Mouse (Mus musculus): ENCODE measurements around the gene Bcas2. TPM values are rescaled to one million over a fixed set of nuclear protein-coding genes. Genes with fewer than 3 reads are reported as not detected.
A peak's percentile ranks its signal among the peaks of the same experiment; 100 is the strongest.
"Not testable (repeated sequence)": the region's sequence is repeated elsewhere in the genome, so short reads cannot be mapped to it uniquely, and the experiment has no call there.

Bcas2 gene
- total and polyA plus RNA-seq, 3 experiments, result 16.8 to 56.0 (median 53.5) TPM

DNA sequence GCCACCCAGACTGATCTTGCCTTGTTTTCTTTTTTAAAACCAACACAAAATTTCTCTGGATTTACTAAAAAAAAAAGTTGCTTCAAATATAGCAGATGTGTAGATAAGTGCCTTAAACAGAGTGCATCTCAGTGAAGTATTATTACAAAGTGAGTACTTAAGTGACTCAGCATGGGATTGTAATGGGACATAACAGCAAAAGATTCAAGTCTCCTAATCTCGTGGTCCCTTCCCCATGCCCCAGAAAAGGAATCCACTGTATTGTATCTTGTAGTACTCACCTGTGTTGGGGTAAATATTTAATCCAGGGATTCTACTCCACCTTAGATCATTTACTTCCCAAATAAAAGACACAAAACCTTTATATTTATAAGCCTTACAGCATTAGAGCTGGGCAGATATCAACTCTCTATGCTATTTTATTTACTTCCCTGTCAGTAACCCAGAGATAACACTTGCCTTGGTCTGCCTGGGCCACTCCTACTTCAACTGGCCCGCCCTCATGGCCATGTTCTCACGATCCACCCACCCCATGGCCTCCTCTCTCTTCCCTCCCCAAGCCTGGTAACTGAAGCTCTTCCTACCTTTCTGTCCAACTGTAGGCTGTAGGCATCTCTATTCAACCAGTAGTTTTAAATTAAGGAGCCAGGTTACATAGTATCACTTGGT lies 12.1 kb upstream of the Bcas2 start:
- DNase-seq, result no peak

DNA sequence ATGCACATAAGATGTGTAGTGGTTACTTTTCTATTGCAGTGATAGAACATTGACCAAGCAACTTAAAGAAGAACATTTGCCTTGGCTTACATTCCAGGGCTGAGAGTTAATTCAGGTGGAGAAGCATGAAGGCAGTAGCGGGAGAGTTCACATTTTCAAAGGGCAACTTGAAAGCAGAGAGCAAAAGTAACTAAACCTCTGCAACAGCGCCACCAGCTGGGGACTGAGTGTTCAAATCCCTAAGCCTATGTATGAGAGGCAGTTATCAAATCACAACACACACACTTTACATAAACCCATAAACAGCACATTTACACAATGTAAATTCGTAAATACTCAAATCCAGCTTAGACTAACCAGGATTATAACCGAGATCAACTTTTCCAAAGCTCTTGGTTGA lies 1.7 kb upstream of the Bcas2 start:
- DNase-seq, result peak; percentile 71

DNA sequence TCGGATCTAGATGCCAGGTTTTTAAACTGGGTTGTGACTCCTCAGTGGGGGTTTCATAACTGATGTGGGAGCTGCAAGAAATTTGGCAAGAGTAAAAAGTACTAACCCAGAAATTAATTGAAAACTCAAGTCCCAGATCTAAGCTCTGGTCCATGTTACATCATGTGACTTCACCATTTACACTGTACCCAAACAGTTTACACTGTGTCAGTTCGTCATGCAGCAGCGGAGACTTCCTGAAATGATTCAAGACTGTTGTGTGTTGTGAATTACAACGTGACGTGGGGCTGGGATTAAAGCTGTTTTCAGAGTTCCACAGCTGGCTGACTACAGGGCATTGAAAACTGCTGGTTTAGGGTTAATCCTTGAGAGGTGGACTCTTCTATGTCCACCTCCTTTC lies 1.2 kb downstream of the Bcas2 start:
- DNase-seq, result no peak

DNA sequence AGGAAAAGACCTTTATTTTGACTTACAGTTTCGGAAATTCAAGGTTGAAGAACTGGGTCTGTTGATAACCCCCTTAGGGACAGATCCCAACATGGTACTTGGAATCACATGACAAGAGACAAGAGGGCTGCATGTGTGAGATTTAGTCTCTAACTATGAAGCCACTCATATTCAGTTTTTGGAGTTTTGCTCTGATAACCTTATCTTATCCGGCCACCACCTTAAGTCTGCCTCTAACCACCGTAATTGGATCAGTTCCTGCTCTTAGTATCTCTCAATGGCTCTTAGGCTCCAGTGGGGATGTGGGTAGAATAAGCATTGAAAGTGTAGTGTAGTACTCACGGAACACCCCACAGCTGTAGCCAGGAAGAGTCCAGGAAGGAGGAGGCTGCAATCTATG lies 5.3 kb downstream of the Bcas2 start:
- DNase-seq, result no peak

DNA sequence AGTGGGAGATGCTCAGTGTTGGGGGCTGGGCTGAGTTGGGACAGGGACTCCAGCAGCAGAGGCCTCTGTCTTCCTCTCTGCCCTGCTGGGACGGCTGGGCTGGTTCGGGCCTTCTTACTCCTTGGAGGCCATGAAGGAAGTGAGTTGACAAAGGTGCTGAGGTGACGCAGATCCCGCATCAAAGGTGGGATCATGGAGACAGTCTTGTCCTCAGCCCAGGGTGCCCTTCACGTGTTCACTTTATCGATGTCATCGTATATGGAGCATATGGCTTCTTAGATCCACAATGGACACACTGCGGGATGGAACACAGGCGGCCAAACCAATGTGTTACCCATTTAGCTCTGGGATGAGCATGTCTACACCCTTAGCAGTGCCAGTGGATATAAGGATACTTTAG lies 8.1 kb downstream of the Bcas2 start:
- DNase-seq, result no peak

DNA sequence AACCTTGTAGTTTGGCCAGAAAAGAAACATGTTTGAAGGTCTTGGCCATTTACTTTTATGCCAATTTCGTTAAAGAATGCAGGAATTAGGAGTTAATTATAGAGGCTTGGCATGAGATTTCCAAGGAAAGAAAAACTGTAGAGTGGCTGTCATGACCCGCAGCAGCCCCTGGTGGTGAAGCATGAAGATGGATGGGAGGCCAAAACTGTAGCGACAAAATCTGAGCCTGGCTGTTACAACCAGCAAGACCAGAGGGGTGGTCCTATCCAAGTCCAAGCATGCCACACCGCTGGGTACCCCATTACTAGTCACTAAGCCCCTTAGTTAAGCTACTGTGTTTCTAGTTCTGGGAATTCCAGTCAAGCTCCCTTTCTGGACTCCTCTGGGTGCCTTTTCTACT lies 9.7 kb downstream of the Bcas2 start:
- no peak for DNase-seq

DNA sequence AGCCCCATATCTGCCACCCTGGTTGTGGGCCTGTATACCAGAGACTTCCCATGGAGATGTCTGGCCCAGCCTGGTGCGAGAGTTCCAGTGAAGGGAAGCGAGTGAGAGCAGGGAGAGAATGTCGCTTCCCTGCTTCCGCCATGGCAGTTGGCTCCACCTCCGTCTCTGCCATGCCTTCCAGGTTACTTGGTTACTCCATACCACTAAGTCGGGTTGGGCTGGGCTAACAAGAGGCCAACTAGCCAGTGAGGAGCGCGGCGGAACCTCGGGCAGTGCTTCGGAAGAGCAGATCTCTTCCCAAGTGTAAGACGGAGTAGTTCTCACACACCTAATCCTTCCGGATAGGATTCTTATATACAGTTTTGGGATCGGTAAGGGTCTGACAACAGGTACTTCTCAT lies 11.4 kb downstream of the Bcas2 start:
- no peak for DNase-seq

DNA sequence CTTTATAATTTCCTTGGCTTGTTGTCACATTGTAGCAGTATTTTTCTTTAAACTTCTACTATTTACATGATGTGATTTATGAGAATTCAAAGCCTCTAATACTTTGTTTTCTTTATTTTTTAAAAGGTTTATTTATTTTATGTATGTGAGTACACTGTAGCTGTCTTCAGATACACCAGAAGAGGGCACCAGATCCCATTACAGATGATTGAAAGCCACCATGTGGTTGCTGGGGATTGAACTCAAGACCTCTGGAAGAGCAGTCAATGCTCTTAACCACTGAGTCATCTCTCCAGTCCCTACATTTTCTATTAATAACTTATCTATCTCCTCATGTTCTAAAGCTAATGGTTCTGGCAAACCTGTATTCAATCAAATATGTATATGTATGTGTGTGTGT lies 13.0 kb downstream of the Bcas2 start:
- DNase-seq, result not testable (repeated sequence)

DNA sequence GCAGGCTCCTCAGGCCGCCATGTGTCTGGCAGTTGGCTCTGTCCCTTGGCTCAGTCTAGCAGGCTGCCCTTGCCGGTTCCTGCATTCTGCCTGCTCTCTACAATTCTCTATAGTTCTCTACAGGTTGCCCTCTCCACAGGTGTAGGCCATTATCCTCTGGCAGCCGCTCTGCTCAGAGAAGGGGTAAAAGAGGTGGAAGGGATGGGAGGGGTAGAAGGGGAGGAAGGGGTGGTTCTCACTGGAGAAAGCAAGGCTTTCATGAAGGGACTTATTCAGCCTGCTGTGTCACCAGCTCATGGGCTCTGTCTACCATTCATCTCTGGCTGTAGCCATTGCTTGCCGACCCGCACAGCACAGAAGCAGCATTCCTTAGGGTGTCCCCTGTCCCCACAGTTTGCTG lies 17.0 kb downstream of the Bcas2 start:
- no peak for DNase-seq

DNA sequence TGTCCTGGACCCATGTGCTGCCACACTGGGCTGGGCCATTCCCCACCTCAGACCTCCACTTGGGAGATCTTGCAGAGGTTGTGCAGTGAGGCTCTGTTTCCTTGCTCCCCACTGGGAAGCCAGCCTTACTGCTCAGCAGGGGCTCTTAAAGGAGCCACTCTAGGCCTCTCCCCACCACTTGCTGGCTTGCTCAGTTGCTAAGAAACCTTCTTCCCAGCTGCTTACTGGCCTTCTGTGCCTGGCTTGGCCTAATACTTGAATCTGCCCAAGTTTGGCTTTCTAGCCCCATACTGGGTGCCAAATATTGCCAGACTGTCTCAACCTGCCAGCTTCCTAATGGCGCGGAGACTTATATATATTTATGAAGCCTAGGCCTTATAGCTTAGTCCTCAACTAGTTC lies 17.4 kb downstream of the Bcas2 start:
- DNase-seq, result no peak

DNA sequence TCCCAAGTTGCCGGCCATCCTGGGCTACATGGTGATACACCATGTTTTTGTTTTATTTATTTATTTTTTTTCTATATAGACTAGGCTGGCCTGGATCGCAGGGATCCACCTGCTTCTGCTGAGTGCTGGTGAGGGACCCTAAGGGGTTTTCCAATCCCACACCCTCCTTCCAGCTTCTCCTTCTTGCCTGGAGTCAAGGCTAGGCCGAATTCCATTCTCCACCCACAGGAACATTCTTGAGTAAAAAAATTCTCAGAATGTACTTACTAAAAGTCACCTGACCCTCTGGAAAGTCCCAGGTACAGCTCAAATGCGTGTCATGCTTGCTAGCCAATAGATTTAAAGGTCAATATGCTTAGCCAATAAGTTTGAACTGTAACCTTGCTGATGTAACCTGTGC lies 20.7 kb downstream of the Bcas2 start:
- no peak for DNase-seq

DNA sequence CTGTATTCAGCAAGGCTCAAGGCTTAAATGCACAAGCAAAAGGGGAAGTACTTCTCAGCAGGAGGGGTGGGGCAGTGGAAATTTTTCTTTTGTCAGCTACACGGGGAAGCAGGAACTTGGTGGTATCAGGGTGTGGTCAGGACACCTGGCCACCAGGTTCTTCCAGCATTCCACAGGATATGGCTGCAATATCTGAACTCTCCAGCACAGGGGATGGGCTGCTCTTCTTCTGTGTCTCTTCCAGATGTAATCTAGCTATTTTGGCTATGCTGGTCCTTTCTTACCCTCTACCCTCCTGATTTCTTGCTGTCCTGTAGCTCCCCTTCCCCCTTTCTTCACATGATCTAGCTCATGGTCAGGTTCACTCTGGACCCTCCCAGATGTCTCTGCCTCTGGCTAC lies 21.7 kb downstream of the Bcas2 start:
- DNase-seq, result no peak

DNA sequence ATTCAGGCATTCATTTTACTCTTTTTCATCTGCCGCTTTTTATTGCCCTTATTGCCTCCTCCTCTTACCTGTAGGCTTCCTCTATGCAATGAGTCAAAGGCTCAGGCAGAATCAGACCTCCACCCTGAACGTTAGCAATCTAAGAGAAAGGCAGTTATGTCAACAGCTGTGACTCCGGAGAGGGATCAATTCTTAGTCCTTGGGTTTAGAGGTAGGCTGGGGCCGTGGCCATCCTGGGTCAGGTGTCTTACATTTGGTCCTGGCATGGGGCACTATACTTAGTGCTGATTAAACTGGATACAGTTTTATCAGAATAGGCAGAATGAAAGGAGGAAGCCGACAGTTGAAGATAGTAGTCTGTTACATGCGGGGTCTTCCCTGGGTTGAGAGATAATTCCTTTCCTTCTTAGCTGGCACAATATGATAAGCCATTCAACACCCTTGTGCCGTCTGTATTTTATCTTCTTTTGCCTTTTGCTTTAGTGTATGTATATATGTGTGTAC lies 24.9 kb downstream of the Bcas2 start:
- no peak for DNase-seq

DNA sequence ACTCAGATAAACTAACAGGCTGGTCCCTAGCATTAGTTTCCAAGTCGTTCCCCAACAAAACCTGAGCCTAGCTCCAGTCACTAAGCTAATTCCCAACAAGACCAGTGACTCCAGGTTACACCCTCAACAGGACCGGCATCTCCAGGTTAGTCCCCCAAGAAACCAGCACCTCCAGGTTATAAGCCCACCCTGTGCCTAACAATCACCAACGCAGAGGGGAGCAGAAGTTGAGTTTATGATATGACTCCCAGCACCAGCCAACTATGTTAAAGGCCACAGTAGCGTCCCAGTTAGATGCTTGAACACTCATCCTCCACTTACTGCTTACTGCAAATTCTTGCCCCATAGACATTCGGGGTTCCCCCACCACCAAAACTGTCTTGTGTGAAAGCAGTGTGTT lies 27.9 kb downstream of the Bcas2 start:
- no peak for DNase-seq

DNA sequence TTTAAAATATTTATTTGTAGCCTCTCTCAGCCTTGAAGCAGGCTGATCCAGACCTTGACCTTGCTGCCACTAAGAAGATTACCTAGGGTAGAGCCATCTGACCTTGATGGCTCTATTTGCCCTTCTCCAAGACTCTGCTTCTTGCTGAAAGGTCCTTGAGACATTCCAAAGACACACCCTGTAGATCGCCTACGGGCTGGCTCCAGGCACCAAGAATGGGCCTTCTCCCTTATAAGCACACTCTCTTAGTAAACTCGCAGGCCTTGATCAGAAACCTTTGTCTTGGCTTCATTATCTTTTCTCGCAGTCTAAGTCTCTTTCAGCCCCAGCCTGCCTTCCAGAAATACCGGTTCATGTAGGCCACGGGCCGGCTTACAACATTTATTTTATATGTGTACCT lies 29.6 kb downstream of the Bcas2 start:
- not testable (repeated sequence) for DNase-seq

DNA sequence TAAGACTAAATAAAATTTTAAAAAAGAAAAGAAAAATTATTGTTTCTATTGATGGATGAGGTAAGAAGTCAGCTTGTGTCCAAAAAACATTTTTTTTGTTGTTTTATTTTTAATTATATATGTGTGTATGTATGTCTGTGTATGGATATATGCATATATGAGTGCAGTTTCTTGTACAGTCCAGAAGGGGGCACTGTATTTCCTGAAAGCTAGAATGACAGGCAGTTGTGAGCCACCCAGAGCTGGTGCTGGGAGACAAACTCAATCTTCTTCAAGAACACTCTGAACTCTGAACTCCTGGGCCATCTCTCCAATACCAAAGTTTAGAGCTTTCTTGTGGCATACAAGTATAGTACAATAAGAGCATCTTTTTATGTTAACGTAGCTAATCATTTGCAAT lies 32.1 kb downstream of the Bcas2 start:
- DNase-seq, result no peak

DNA sequence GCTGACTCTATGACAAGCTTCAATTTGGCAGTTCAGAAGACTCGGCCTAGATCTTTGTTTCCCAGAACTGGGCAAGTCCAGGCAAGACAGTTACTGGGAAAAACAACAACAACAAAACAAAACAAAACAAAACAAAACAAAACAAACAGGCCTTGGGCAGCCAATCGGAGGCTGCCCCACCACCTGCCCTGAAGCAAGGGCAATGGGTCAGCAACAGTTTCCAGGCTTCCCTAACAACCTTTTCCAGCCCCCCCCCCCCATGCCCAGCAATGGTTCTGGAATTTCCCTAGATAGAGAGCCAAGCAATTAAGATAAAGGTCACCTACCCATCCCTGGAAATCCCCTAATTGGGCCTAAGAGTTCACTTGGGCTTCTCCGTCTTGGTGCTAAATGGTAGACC lies 33.0 kb downstream of the Bcas2 start:
- DNase-seq, result no peak

DNA sequence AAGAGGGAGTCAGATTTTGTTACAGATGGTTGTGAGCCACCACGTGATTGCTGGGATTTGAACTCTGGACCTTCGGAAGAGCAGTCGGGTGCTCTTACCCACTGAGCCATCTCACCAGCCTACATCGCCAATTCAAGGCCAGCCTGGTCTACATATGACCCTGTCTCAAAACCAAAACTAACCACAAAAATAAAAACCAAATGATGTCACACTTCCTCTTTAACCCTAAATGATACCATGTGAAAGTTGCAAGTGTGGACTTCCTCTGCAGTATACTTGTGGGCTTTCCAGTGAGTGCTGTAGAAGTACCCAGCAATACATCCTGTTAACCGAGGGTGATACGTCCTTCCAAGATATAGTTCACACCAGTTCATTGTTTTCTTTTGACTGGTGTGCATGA lies 34.9 kb downstream of the Bcas2 start:
- no peak for DNase-seq

DNA sequence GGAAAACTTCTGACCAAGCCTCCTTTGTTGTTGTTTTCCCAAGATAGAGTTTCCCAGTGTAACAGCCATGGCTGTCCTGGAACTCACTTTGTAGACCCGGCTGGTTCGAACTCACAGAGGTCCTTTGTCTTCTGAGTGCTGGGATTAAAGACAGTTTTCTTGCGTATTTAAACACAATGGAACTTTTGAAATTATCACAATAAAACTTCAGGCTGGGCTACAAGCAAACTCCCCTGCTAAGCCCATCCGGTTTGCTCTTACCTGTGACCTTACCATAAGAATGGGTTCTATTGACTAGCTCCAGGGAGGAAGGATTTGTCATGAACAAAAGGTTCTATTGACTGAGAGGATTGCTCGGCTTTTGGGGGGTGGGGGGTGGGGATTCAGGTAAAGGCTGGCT lies 36.3 kb downstream of the Bcas2 start:
- no peak for DNase-seq

DNA sequence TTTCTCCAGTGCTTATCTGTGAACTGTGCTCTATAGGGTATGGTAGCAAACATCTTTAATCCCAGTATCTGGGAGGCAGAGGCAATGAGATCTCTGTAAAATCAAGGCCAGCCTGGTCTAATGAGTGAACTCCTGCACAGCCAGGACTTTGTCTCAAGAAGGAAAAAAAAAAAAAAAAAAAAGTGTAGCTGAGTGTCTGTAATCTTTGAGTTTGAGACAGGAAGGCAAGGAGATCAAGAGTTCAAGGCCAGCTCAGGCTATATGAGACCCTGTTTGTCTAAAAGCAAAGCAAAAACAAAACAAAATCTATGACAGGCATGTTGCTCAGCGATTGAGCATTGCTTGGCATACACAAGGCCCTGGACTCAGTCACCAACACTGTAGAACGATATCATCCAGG lies 36.8 kb downstream of the Bcas2 start:
- no peak for DNase-seq

DNA sequence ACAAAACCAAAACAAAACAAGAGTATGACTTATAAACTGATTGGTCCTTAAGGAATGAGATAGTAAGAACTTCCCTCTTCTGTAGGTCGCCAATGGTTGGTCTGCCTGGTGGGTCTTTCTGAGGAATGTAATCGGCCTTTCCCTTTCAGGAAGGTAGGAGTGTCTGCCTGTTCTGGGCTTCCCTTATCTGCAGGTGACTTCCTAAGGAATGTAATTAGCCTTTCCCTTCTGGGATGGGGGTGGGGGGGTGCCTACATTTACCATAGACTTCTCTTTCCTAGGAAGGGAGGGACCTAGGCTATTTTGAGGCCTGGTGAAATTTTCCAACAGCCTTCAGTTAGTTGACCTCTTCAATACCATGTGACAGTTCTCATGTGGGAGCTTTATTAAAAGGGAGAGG lies 39.6 kb downstream of the Bcas2 start:
- DNase-seq, result no peak

DNA sequence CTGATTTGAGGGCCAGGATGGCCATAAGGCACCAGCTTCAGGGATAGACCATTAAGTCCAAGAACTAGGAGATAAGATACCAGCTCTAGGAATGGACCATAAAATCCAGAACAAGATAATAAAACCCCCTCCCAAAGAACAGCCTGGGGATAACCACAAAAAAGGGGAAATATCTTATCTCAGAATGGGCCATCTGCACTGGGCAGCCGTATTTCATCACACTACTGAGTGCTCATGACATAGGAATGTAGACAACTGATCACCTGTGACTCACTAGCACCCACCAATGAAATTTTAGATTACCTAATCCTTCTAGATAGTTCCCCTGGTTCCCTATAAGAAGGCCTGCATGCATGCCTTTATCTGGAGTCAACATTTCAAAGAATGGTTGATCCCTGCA lies 40.7 kb downstream of the Bcas2 start:
- DNase-seq, result no peak

DNA sequence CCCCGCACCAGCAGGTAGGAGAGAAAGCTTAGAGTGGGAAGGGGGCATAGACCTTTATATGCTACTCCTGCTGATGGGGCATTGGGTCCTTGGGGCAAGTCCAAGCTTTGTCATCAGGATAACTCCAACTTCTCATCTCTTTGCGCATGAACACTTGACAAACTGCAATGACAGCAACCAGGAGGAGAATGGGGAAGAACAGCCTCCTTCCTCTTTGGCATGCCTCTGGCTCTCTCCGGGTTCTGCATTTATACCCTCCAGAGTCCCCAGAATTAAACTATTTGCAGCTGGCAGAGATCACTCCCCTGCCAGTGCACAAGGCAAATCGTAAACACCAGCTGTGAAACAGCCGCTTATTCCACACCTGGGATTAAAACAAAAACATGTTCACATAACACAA lies 42.1 kb downstream of the Bcas2 start:
- DNase-seq, result no peak

DNA sequence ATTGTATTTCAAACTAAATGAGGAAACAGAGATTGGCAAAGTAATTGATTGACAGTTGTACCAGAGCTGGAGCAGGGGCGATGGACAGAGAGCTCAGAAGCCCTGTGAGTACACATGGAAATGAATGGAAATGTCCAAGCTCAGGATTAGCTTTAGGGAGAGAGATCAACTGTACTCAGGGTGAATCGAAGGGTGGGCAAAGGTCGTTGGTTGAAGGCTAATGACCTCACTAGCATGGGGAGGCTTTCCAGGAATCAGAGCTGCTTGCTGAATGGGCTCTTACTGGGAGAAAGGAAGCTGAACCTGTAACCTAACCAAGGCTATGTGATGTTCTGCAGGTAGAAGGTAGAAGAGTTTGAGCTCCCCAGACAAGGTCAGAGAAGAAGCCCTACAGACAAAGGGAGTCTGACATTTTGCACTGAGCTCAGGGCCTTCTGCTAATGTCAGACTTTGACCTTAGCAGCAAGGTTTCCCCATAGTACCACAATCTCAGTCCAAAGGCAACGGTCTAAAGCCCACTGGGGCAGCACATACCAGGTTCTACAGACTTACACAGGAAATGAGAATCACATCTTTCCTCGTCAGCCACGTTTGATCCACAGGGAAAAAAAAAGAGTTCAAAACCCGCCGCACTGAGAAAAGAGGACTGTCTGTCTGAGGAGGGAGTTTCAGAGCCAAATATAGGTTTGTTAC lies 43.3 kb downstream of the Bcas2 start:
- DNase-seq, result no peak
